Mouse (Mus musculus) cortical plate, adult 2 months (tissue): ENCODE measurements around the gene Pid1.

Source experiments
- CTCF ChIP-seq: fragments of 200-500 bp; IDR thresholded peaks from 2 replicates; pipeline ENCODE4 v1.5.1; 2011; ENCODE audit warnings: mild to moderate bottlenecking, control low read depth, low read length; ENCODE audit not compliant: insufficient read depth; ENCODE audit errors: extremely low read depth
- POLR2A ChIP-seq: fragments of 200-500 bp; IDR thresholded peaks from 2 replicates; pipeline ENCODE4 v1.6.1; 2011; ENCODE audit warnings: mild to moderate bottlenecking, low read length, control low read depth; ENCODE audit not compliant: insufficient read depth; ENCODE audit errors: extremely low read depth

DNA sequence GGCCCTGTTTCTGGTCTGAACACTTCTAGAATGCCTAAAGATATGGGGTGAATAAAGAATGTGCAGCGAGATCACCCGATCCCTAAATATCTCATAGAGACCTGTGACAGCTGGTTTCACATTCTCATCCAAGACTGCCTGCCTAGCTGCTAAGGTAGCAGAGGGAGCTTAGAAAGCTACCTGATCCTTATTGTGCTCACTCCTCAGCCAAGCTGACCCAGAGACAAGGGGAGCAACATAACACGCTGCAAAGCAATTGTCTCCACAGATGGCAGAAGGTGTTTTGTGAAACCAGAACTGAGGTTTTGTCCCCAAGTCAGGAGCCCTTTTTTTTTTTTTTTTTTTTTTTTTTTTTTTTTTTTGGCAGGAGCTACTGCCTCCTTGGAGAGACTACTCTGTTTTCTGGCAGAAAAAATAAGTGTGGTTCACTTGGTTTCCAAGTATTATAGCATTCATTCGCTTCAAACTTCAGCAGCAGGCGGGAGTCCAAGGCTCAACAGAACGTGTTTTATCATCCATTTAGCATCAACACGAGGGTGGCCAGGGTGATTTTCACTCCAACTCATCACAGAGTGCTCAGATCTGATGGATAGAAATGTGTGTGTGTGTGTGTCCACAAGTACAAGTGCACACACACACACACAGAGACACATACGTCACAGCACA lies 22.6 kb upstream of the Pid1 start:
- TF ChIP-seq POLR2A (no peak), CTCF (no peak)
